Mouse (Mus musculus) olfactory bulb, adult 2 months (tissue): ENCODE results near the gene Clasrp.

Experiments
- CTCF ChIP-seq: fragments of 200-500 bp; IDR thresholded peaks from 2 replicates; pipeline ENCODE4 v1.5.1; 2012; ENCODE audit warnings: low read depth, mild to moderate bottlenecking, low read length, moderate library complexity; ENCODE audit not compliant: insufficient read depth
- POLR2A ChIP-seq: fragments of 200-500 bp; IDR thresholded peaks from 2 replicates; pipeline ENCODE4 v1.6.1; 2012; ENCODE audit warnings: mild to moderate bottlenecking, low read depth, low read length, moderate library complexity; ENCODE audit not compliant: insufficient read depth

- TF ChIP-seq POLR2A (no peak), CTCF (no peak)
Measured at GRCm38 (mm10) chr7:19633197-19633596, 28.9 kb upstream of the Clasrp start.
